Mouse (Mus musculus): ENCODE results near the gene Nxf1.
A peak's percentile ranks its signal among the peaks of the same experiment; 100 is the strongest.

Nxf1 gene

GRCm38 (mm10) chr19:8772996-8773395 lies 16.1 kb downstream of the Nxf1 start:
- no peak for DNase-seq

DNA sequence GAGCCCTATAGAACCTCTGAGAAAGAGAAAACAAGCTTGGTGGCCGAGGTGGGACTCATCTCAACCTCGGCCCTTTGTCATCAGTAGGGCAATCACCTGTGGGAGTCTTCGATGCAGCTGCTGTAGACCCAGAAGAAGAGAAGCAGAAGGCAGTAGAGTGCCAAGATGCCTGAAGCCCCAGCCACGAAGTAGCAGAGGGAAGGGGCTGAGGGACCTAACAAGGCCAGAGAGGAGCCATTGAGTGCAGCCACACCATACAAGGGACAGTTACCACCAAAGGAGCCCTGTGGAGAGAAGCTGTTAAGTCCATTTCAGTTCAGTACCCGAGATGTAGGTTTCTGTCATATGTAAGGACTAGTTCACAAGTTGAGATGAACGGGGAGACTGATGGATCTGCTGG lies 16.5 kb downstream of the Nxf1 start:
- DNase-seq: no peak

DNA sequence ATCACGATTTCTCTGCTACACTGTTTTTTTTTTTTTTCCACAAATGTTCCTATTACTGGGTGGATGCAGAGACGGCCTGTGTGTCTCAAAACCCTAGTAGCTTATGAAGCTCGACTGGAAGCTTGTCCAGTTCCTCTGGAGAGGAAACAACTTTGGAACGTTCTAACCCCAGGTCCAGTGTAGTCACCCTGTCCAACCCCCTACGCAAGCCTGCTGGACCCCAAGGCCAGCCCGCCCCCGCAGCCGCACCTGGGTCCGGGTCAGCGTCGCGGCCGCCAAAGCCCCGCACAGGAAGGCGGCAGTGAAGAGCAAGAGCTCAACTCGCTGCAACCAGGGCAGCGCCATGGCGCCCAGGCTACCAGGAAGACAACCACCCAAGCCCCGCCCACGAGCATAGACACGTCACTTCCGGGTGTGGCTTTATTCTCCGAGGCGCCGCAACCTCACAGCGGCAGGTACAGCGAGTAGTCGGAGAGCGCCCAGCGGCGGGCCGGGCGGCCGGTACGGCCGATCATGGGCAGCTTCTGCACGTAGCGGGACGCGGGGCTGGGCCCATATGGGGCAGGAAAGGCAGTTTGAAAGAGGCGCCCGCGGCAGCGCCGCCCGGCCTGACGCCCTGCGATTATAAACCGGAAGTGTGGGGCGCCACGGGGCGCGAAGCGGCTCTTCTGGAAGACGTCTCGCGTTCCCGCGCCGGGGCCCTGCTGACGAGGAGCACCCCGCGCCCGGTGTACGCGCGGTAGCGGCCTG lies 17.4 kb downstream of the Nxf1 start, which contains the start of gene Tmem179b:
TSS of gene Tmem179b (minus strand) at position 382 of the 750 bp plus-strand sequence.
- DNase-seq: peak; percentile 98

GRCm38 (mm10) chr19:8774951-8775421 lies 18.1 kb downstream of the Nxf1 start:
- peak in 1 of 2 experiments; percentile 52 for DNase-seq

GRCm38 (mm10) chr19:8786008-8786781 lies 29.3 kb downstream of the Nxf1 start, which contains the start of gene Taf6l:
Gene Taf6l (minus strand): TSS chr19:8786417.
- peak; percentile 90 to 95 for DNase-seq

DNA sequence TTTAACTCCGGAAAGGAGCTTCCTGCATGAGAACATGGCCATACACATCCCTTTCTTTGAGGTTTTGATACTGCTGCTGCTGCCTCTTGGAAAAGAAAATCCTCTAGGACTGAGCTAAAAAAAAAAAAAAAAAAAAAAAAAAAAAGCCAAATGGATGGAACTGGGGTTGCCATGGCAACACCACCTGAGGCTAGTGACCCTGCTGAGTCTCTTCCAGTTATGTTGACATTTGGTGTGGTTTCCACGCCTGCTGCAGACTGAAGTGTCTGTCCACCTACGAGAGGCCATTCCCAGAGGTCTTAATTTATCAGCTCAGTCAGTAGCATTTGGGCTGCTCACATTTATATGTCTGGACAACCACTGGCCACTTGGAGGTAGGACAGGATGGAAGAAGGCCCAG lies 31.6 kb downstream of the Nxf1 start:
- no peak for DNase-seq

GRCm38 (mm10) chr19:8789171-8789570 lies 32.3 kb downstream of the Nxf1 start:
- DNase-seq: no peak

DNA sequence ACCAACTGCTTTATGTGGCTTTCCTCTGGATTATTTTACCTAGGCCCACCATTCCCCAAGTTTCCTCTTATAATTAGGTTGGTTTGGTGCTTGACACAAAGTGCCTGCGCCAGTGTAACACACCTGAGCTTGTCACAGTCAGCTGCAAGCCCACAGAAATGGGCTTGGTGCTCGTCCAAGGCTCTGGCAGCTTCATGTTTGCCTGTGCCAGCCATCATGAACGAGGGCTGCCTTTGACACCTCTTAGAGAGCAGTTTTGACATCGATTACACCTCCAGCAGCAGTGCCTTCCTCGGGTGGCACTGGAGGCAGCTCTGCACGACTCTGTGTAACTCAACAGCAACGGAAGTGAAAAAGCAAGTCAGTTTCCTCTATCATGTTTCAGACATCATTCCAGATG lies 33.3 kb downstream of the Nxf1 start:
- DNase-seq: no peak

GRCm38 (mm10) chr19:8798264-8798946 lies 41.5 kb downstream of the Nxf1 start, which contains the start of gene Polr2g:
Gene Polr2g (minus strand): TSS chr19:8798577.
- DNase-seq: peak; percentile 91 to 95

- no peak for DNase-seq
Observed at GRCm38 (mm10) chr19:8798947-8799315, 42.1 kb downstream of the Nxf1 start.

GRCm38 (mm10) chr19:8802130-8802821 lies 45.4 kb downstream of the Nxf1 start, which contains the start of gene Zbtb3:
Gene Zbtb3 (plus strand): TSS chr19:8802555.
- peak; percentile 91 to 96 for DNase-seq

- DNase-seq: no peak
Observed at GRCm38 (mm10) chr19:8803204-8803780, 46.4 kb downstream of the Nxf1 start.

DNA sequence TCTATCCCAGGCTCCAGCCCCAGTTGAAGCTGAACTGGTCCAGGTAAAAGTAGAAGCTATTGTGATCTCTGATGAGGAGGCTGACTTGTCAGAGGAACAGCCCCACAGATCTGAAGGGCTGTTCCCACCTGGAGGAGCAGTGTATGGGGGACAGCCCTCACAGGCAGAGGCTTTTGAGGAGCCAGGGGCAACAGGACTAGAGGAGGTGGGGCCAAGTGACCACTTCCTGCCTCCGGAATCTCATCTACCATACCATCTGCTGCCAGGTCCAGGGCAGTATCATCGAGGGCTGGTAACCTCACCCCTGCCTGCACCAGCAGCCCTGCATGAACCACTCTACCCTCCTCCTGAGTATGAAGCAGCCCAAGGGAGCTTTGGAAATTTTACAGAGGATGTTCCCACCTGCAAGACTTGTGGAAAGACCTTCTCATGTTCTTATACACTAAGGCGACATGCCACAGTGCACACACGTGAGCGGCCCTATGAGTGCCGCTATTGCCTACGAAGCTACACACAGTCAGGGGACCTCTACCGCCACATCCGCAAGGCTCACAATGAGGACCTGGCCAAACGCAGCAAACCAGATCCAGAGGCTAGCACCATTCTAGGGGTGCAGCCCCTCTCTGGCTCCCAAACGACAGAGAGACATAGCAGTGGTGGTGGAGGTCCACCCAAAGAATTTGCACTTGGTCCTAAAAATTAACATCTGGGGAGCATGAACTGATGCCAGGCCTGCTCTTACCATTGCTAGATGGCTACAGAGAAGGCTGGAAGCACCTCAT lies 47.2 kb downstream of the Nxf1 start:
- DNase-seq: no peak

GRCm38 (mm10) chr19:8806810-8807209 lies 49.9 kb downstream of the Nxf1 start:
- no peak for DNase-seq

- peak; percentile 27 to 52 for DNase-seq
Observed at GRCm38 (mm10) chr19:8815812-8816211, 58.9 kb downstream of the Nxf1 start.

DNA sequence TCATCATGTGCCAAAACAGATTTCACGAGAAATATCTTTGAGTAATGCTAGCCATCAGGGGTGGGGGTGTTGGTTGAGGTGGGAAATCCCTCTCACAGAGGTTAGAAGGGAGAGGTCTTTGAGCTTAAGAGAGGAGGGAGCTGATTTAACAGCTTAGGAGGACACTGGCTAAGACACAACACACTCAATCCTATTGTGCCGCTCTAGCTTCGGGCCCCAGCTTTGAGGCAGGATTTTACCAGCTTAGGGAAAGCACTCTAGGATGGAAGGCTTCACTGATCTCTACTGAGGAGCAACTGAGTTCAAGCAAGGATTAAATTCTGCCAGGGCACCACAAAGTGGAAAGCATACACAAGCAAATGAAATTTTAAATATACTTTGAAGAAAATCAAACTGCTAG lies 60.1 kb downstream of the Nxf1 start:
- DNase-seq: no peak

- DNase-seq: peak in 1 of 2 experiments; percentile 20
Observed at GRCm38 (mm10) chr19:8818301-8818798, 61.5 kb downstream of the Nxf1 start.

DNA sequence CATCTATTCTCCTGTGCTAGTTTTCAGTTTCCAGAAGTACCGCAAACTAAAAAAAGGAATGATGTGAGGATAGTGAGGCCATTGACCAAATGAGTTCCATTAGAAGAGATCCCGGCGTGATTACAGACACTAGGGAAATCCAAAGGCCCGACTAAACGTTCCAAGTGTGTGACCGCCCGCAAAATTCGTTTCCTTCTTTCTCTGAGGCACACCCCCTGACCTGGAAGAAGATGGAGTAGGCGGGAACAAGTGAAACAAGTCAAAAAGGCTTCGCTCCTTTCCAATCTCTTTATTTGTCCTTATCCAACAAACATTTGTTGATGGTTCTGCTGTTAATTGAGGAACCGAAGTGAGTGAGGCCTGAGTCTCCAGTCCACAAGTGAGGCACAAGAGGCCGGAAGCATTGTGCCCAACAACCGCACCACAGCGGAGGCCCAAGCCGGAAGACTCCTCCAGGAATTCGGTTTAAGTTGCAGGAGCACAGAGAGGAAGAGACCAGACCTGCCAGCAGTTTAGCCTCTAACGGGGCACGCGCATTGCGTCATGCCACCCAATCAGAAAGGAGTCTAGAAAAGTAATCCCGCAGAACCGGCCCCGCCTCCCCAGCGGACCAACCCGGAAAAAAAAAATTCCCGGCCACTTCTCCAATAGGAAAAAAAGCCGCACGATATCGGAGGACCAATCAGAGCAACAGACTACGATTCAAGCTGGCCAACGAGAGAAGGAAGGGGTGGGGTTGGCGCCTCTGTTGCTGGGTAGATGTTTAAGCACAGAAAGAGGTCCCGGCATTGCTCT lies 62.1 kb downstream of the Nxf1 start, which contains the start of gene Ttc9c:
TSS of gene Ttc9c (minus strand) at position 533 of the 795 bp plus-strand sequence.
- peak; percentile 96 to 98 for DNase-seq

DNA sequence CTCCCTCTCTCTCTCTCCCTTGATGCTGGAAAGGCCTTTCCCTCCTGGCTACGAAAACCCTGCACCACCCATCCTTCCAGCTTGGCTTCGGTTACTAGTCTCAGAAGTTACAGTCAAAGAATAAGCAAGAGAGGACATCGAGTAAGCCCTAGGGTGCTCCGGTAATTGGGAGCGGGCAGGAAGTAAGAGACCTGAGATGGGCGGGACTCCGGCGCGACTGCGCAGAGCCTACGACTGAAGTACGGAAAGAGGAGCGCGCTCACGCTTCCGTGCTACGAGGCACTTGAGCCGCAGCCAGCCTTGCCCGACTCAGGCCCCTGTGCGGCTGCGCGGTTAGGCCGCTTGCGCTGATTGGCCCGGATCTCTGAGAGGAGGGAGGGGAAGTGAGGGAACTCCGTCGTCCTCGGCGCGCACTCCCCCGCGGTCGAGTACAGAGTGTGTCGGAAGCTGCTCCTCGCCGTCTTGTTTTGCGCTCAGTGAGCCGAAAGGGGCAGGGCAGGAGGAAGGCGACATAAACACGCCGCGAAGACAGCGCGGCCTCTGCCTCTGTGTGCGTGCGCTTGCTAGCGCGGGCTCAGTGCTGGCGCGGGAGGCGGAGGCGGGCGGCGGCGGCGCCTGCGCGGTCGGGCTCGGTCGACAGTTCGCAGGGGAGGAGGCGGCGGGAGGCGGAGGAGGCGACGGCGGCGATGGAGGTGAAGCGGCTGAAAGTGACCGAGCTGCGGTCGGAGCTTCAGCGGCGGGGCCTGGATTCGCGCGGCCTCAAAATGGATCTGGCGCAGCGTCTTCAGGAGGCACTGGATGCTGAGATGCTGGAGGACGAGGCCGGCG lies 62.9 kb downstream of the Nxf1 start, which contains the start of gene Hnrnpul2:
TSS of gene Hnrnpul2 (plus strand) at position 415 of the 828 bp plus-strand sequence.
- peak; percentile 98 to 99 for DNase-seq
